Mouse (Mus musculus) CH12.LX (cell line): Measurements from ENCODE around the gene Akap5. TPM values are rescaled to one million over a fixed set of nuclear protein-coding genes. Genes with fewer than 3 reads are reported as not detected.

Experiments
- DNase-seq: peaks from one replicate; pipeline ENCODE4 v3.0.0-alpha.2; 2013; ENCODE audit errors: extremely low read depth
- H3K27ac ChIP-seq: 2 replicates; pipeline ENCODE4 v1.5.1; 2012; ENCODE audit warnings: low read depth, mild to moderate bottlenecking, control low read depth, moderate library complexity; ENCODE audit not compliant: insufficient read depth
- H3K27me3 ChIP-seq: replicated peaks from 2 replicates; pipeline ENCODE3; 2012; ENCODE audit warnings: inconsistent platforms
- H3K36me3 ChIP-seq, 2 experiments: replicated peaks in 1 of 2; 2 replicates each; pipeline versions ENCODE3 to v1.6.1; 2012; ENCODE audit warnings: inconsistent platforms in 1 of 2, low read length in 1 of 2, mild to moderate bottlenecking in 1 of 2, mixed read lengths in 1 of 2, moderate library complexity in 1 of 2; ENCODE audit not compliant: control insufficient read depth in 1 of 2, insufficient read depth in 1 of 2
- H3K4me1 ChIP-seq, 2 experiments: 2 replicates each; pipeline ENCODE4 v1.6.1; 2012; ENCODE audit warnings: inconsistent platforms in 1 of 2, moderate library complexity in 1 of 2; ENCODE audit not compliant: insufficient read depth in 2 of 2, control insufficient read depth in 1 of 2
- H3K4me2 ChIP-seq: 2 replicates; pipeline ENCODE4 v1.6.1; 2012; ENCODE audit warnings: low read depth, mild to moderate bottlenecking, control low read depth; ENCODE audit not compliant: poor library complexity, insufficient read depth, severe bottlenecking
- H3K4me3 ChIP-seq, 3 experiments: fragments of 150-350 bp in 1 of 3; sonication (generic) in 1 of 3; replicated peaks in 1 of 3; 2 replicates each; pipeline versions ENCODE3 to v1.5.1; 2011 to 2012; ENCODE audit warnings: low read depth in 2 of 3, low read length in 2 of 3, mild to moderate bottlenecking in 2 of 3, moderate library complexity in 2 of 3, control low read depth in 1 of 3, improper control_type of control experiment in 1 of 3, inconsistent platforms in 1 of 3, mixed read lengths in 1 of 3; ENCODE audit not compliant: poor library complexity in 1 of 3
- H3K79me2 ChIP-seq: replicated peaks from 2 replicates; pipeline ENCODE4 v1.6.1; 2012; ENCODE audit warnings: mild to moderate bottlenecking, moderate library complexity; ENCODE audit not compliant: control insufficient read depth, poor library complexity, insufficient read depth, severe bottlenecking; ENCODE audit errors: extremely low read depth
- H3K9ac ChIP-seq: 2 replicates; pipeline ENCODE4 v1.6.1; 2012; ENCODE audit warnings: low read depth, mild to moderate bottlenecking, control low read depth, moderate library complexity; ENCODE audit not compliant: insufficient read depth
- H3K9me3 ChIP-seq: replicated peaks from 2 replicates; pipeline ENCODE3; 2012; ENCODE audit warnings: low read length, inconsistent platforms, mixed read lengths
- CHD2 ChIP-seq: IDR thresholded peaks from 2 replicates; pipeline ENCODE4 v1.6.1; 2011; ENCODE audit warnings: low read length, improper control_type of control experiment
- CTCF ChIP-seq, 2 experiments: IDR thresholded peaks in 1 of 2; conservative IDR thresholded peaks in 1 of 2; 2 replicates each; pipeline ENCODE4 v1.5.1; 2011 to 2012; ENCODE audit warnings: low read depth in 2 of 2, low read length in 2 of 2, improper control_type of control experiment in 1 of 2, inconsistent platforms in 1 of 2, mild to moderate bottlenecking in 1 of 2, moderate library complexity in 1 of 2
- ELF1 ChIP-seq: IDR thresholded peaks from 2 replicates; pipeline ENCODE4 v1.6.1; 2014; ENCODE audit warnings: low read depth, mild to moderate bottlenecking, inconsistent platforms, low read length, improper control_type of control experiment
- EP300 ChIP-seq: IDR thresholded peaks from 2 replicates; pipeline ENCODE4 v1.6.1; 2011; ENCODE audit warnings: low read length, improper control_type of control experiment
- ETS1 ChIP-seq: conservative IDR thresholded peaks from 2 replicates; pipeline ENCODE4 v1.6.1; 2012; ENCODE audit warnings: low read depth, mild to moderate bottlenecking, inconsistent platforms, low read length, improper control_type of control experiment, moderate library complexity
- HCFC1 ChIP-seq: IDR thresholded peaks from 2 replicates; pipeline ENCODE4 v1.6.1; 2012; ENCODE audit warnings: low read depth, mild to moderate bottlenecking, inconsistent platforms, low read length, improper control_type of control experiment
- IRF4 ChIP-seq: IDR thresholded peaks from 2 replicates; pipeline ENCODE4 v1.6.1; 2014; ENCODE audit warnings: low read depth, mild to moderate bottlenecking, inconsistent platforms, low read length, improper control_type of control experiment
- JUN ChIP-seq: IDR thresholded peaks from 2 replicates; pipeline ENCODE4 v1.6.1; 2011; ENCODE audit warnings: low read depth, mild to moderate bottlenecking, low read length, improper control_type of control experiment, moderate library complexity; ENCODE audit not compliant: insufficient read depth
- MEF2A ChIP-seq: IDR thresholded peaks from 2 replicates; pipeline ENCODE4 v1.6.1; 2014; ENCODE audit warnings: low read depth, mild to moderate bottlenecking, inconsistent platforms, low read length, improper control_type of control experiment, borderline replicate concordance
- MXI1 ChIP-seq: IDR thresholded peaks from 2 replicates; pipeline ENCODE4 v1.6.1; 2011; ENCODE audit warnings: mild to moderate bottlenecking, low read depth, low read length, improper control_type of control experiment
- NELFE ChIP-seq: IDR thresholded peaks from 2 replicates; pipeline ENCODE4 v1.6.1; 2011; ENCODE audit warnings: low read depth, low read length, improper control_type of control experiment
- PAX5 ChIP-seq: IDR thresholded peaks from 2 replicates; pipeline ENCODE4 v1.6.1; 2012; ENCODE audit warnings: low read length, inconsistent platforms, mixed read lengths
- POLR2AphosphoS2 ChIP-seq: IDR thresholded peaks from 2 replicates; pipeline ENCODE4 v1.6.1; 2011; ENCODE audit warnings: low read depth, low read length, improper control_type of control experiment
- RAD21 ChIP-seq: IDR thresholded peaks from 2 replicates; pipeline ENCODE4 v1.6.1; 2011; ENCODE audit warnings: low read depth, mild to moderate bottlenecking, low read length, improper control_type of control experiment, moderate library complexity
- TCF12 ChIP-seq: IDR thresholded peaks from 2 replicates; pipeline ENCODE4 v1.6.1; 2014; ENCODE audit warnings: low read depth, mild to moderate bottlenecking, inconsistent platforms, low read length, improper control_type of control experiment
- USF1 ChIP-seq: IDR thresholded peaks from 2 replicates; pipeline ENCODE4 v1.6.1; 2014; ENCODE audit warnings: low read depth, mild to moderate bottlenecking, inconsistent platforms, low read length, improper control_type of control experiment
- USF2 ChIP-seq: conservative IDR thresholded peaks from 2 replicates; pipeline ENCODE4 v1.6.1; 2011; ENCODE audit warnings: low read depth, low read length, improper control_type of control experiment
- ZKSCAN1 ChIP-seq: IDR thresholded peaks from 2 replicates; pipeline ENCODE4 v1.6.1; 2012; ENCODE audit warnings: low read depth, inconsistent platforms, low read length, improper control_type of control experiment, borderline replicate concordance
- ZMIZ1 ChIP-seq: IDR thresholded peaks from 2 replicates; pipeline ENCODE4 v1.6.1; 2012; ENCODE audit warnings: low read depth, mild to moderate bottlenecking, inconsistent platforms, low read length, improper control_type of control experiment
- dilution Hi-C: fragments of 300-500 bp; cut with MboI; formaldehyde crosslinking; loops from 2 replicates; pipeline ENCODE4 v1.14.3; 2020; ENCODE audit warnings: low sequenced_read_pairs; ENCODE audit not compliant: extremely low pct_unique_long_range_greater_than_20kb, extremely low pct_ligation_motif_present
- in situ Hi-C: fragments of 300-500 bp; cut with MboI; formaldehyde crosslinking; loops from 3 replicates; pipeline ENCODE4 v1.14.3; 2019; ENCODE audit warnings: low sequenced_read_pairs, low pct_ligation_motif_present, low pct_unique_long_range_greater_than_20kb, mixed read lengths
- polyA plus RNA-seq: library from polyadenylated mRNA; unstranded; fragments of >175 nt; gene quantifications from 2 replicates; pipeline ENCODE4 v1.2.1, GENCODE M21; 2012; ENCODE audit warnings: low read depth; ENCODE audit not compliant: insufficient read length
- total RNA-seq, 2 experiments: library from RNA; depleted of rRNA; stranded (reverse); fragments of 300-350 nt in 1 of 2; fragments of >200 nt in 1 of 2; gene quantifications; 2 replicates each; pipeline ENCODE4 v1.2.3; 2012 to 2014

Akap5 gene
- total and polyA plus RNA-seq, 3 experiments, result 0.27 to 0.89 (median 0.38) TPM

DNA sequence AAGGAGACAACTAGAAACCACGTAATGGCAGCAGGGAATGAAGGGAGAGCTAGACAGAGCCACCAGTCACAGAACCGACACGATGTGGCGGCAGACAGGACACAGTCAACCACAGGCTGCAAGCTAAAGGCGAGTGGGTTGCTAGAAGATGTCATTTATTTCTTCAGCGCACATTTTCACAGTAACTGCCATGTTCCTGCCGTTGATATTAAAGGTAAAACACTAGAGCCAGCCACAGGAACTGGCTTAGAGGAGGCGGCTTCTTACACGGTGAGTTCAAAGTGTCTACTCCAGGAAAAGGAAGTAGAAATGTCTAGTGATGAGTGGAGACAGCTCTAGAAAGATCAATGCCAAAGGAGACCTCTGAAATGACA is 37.6 kb downstream of the Akap5 start:
- no peaks in the 10 kb centered on the region for H3K27me3 ChIP-seq
- DNase-seq, result no peak
- H3K4me2 ChIP-seq, result peak overlapping the region; percentile 27
- no peak for TF ChIP-seq ZKSCAN1
- peak; percentile 47; the same call in 1 of the 2 replicates for TF ChIP-seq ELF1
- TF ChIP-seq, all 38 proteins: peak for 1
- Histone ChIP-seq H3K9me3 (no peaks in the 10 kb centered on the region), H3K79me2 (peaks cover 65% of the 10 kb centered on the region), H3K4me1 (peaks cover 7 to 55% of the 10 kb centered on the region in 2 experiments; a peak in 3 of 4 replicates), H3K27ac (peak overlapping the region; percentile 55), H3K9ac (peak overlapping the region; percentile 59), H3K4me3 (peak overlapping the region in 1 of 3 experiments; percentile 11), H3K36me3 (peaks cover under 1 to 28% of the 10 kb centered on the region in 2 experiments)
- in situ Hi-C loops, result loop anchor here (10.0 kb wide), 1 partner anchor 233 kb away; no protein-coding TSS in a partner anchor
- dilution Hi-C loops, result no loop called here

DNA sequence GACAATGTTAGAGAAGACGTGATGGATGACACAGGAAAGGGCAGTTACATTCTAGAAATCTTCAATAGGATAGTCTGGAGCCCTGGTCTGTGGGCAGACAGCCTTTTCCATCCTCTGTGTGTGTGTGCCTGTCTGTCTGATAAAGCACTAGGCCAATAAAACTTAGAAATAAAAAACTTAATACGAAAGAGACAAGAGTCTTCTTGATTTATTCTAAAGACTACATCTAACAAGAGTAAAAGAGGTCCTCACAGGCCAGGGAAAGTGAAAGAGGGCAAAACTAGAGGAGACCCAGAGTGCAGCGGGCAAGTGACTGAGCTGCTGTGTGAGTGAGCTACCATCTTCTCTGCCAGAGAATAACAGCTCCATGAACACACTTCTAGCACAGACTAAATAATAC is 41.6 kb downstream of the Akap5 start:
- peaks cover 72% of the 10 kb centered on the region for H3K79me2 ChIP-seq
- H3K4me3 ChIP-seq, result peak overlapping the region in 1 of 3 experiments; percentile 4
- peak overlapping the region; percentile 29 for H3K9ac ChIP-seq
- no peak overlapping the region for H3K27ac ChIP-seq
- dilution Hi-C loops (no loop called here), in situ Hi-C loops (loop anchor here (10.0 kb wide), 1 partner anchor 229 kb away; no protein-coding TSS in a partner anchor)
- H3K4me2 ChIP-seq, result peak overlapping the region; percentile 88
- no peak for DNase-seq
- H3K4me1 ChIP-seq, result peaks cover 7 to 60% of the 10 kb centered on the region in 2 experiments; a peak in 3 of 4 replicates
- H3K9me3 ChIP-seq, result no peaks in the 10 kb centered on the region
- H3K36me3 ChIP-seq, result peaks cover 0 to 15% of the 10 kb centered on the region in 2 experiments
- H3K27me3 ChIP-seq, result no peaks in the 10 kb centered on the region
- TF ChIP-seq TCF12 (no peak), HCFC1 (no peak), CTCF (conservative IDR thresholded peaks at IDR 0.05 in 1 of 2, IDR thresholded peaks at IDR 0.05 in 1 of 2; ENCODE audit: low read depth in 2 of 2, low read length in 2 of 2) (no peak), JUN (no peak), ETS1 (no peak), NELFE (no peak), USF2 (no peak), CHD2 (no peak), USF1 (no peak), MEF2A (no peak), POLR2AphosphoS2 (no peak), ZKSCAN1 (no peak), PAX5 (no peak), IRF4 (no peak), ZMIZ1 (no peak), EP300 (no peak), RAD21 (no peak), MXI1 (no peak)
